Mouse (Mus musculus) CH12.LX (cell line): ENCODE data around the gene Lgals8. TPM values are rescaled to one million over a fixed set of nuclear protein-coding genes. Genes with fewer than 3 reads are reported as not detected.

ENCODE experiments used
- DNase-seq: peaks from one replicate; pipeline ENCODE4 v3.0.0-alpha.2; 2013; ENCODE audit errors: extremely low read depth
- H3K27ac ChIP-seq: 2 replicates; pipeline ENCODE4 v1.5.1; 2012; ENCODE audit warnings: low read depth, mild to moderate bottlenecking, control low read depth, moderate library complexity; ENCODE audit not compliant: insufficient read depth
- H3K27me3 ChIP-seq: replicated peaks from 2 replicates; pipeline ENCODE3; 2012; ENCODE audit warnings: inconsistent platforms
- H3K36me3 ChIP-seq, 2 experiments: replicated peaks in 1 of 2; 2 replicates each; pipeline versions ENCODE3 to v1.6.1; 2012; ENCODE audit warnings: inconsistent platforms in 1 of 2, low read length in 1 of 2, mild to moderate bottlenecking in 1 of 2, mixed read lengths in 1 of 2, moderate library complexity in 1 of 2; ENCODE audit not compliant: control insufficient read depth in 1 of 2, insufficient read depth in 1 of 2
- H3K4me1 ChIP-seq, 2 experiments: 2 replicates each; pipeline ENCODE4 v1.6.1; 2012; ENCODE audit warnings: inconsistent platforms in 1 of 2, moderate library complexity in 1 of 2; ENCODE audit not compliant: insufficient read depth in 2 of 2, control insufficient read depth in 1 of 2
- H3K4me2 ChIP-seq: 2 replicates; pipeline ENCODE4 v1.6.1; 2012; ENCODE audit warnings: low read depth, mild to moderate bottlenecking, control low read depth; ENCODE audit not compliant: poor library complexity, insufficient read depth, severe bottlenecking
- H3K4me3 ChIP-seq, 3 experiments: fragments of 150-350 bp in 1 of 3; sonication (generic) in 1 of 3; replicated peaks in 1 of 3; 2 replicates each; pipeline versions ENCODE3 to v1.5.1; 2011 to 2012; ENCODE audit warnings: low read depth in 2 of 3, low read length in 2 of 3, mild to moderate bottlenecking in 2 of 3, moderate library complexity in 2 of 3, control low read depth in 1 of 3, improper control_type of control experiment in 1 of 3, inconsistent platforms in 1 of 3, mixed read lengths in 1 of 3; ENCODE audit not compliant: poor library complexity in 1 of 3
- H3K79me2 ChIP-seq: replicated peaks from 2 replicates; pipeline ENCODE4 v1.6.1; 2012; ENCODE audit warnings: mild to moderate bottlenecking, moderate library complexity; ENCODE audit not compliant: control insufficient read depth, poor library complexity, insufficient read depth, severe bottlenecking; ENCODE audit errors: extremely low read depth
- H3K9ac ChIP-seq: 2 replicates; pipeline ENCODE4 v1.6.1; 2012; ENCODE audit warnings: low read depth, mild to moderate bottlenecking, control low read depth, moderate library complexity; ENCODE audit not compliant: insufficient read depth
- H3K9me3 ChIP-seq: replicated peaks from 2 replicates; pipeline ENCODE3; 2012; ENCODE audit warnings: low read length, inconsistent platforms, mixed read lengths
- BHLHE40 ChIP-seq: IDR thresholded peaks from 2 replicates; pipeline ENCODE4 v1.6.1; 2011; ENCODE audit warnings: mild to moderate bottlenecking, low read depth, low read length, improper control_type of control experiment
- CHD1 ChIP-seq: IDR thresholded peaks from 2 replicates; pipeline ENCODE4 v1.6.1; 2012; ENCODE audit warnings: low read depth, low read length, improper control_type of control experiment, inconsistent platforms
- CHD2 ChIP-seq: IDR thresholded peaks from 2 replicates; pipeline ENCODE4 v1.6.1; 2011; ENCODE audit warnings: low read length, improper control_type of control experiment
- E2F4 ChIP-seq: IDR thresholded peaks from 2 replicates; pipeline ENCODE4 v1.6.1; 2011; ENCODE audit warnings: low read depth, low read length, improper control_type of control experiment; ENCODE audit not compliant: insufficient replicate concordance
- ELF1 ChIP-seq: IDR thresholded peaks from 2 replicates; pipeline ENCODE4 v1.6.1; 2014; ENCODE audit warnings: low read depth, mild to moderate bottlenecking, inconsistent platforms, low read length, improper control_type of control experiment
- ETS1 ChIP-seq: conservative IDR thresholded peaks from 2 replicates; pipeline ENCODE4 v1.6.1; 2012; ENCODE audit warnings: low read depth, mild to moderate bottlenecking, inconsistent platforms, low read length, improper control_type of control experiment, moderate library complexity
- HCFC1 ChIP-seq: IDR thresholded peaks from 2 replicates; pipeline ENCODE4 v1.6.1; 2012; ENCODE audit warnings: low read depth, mild to moderate bottlenecking, inconsistent platforms, low read length, improper control_type of control experiment
- IRF4 ChIP-seq: IDR thresholded peaks from 2 replicates; pipeline ENCODE4 v1.6.1; 2014; ENCODE audit warnings: low read depth, mild to moderate bottlenecking, inconsistent platforms, low read length, improper control_type of control experiment
- KAT2A ChIP-seq: IDR thresholded peaks from 2 replicates; pipeline ENCODE4 v1.6.1; 2012; ENCODE audit warnings: low read length, improper control_type of control experiment, inconsistent platforms; ENCODE audit not compliant: insufficient replicate concordance
- MAFK ChIP-seq: IDR thresholded peaks from 2 replicates; pipeline ENCODE4 v1.6.1; 2011; ENCODE audit warnings: low read length, improper control_type of control experiment; ENCODE audit not compliant: insufficient replicate concordance
- MAX ChIP-seq: IDR thresholded peaks from 2 replicates; pipeline ENCODE4 v1.6.1; 2011; ENCODE audit warnings: low read length, improper control_type of control experiment
- NRF1 ChIP-seq: IDR thresholded peaks from 2 replicates; pipeline ENCODE4 v1.6.1; 2014; ENCODE audit warnings: low read depth, mild to moderate bottlenecking, inconsistent platforms, low read length, improper control_type of control experiment, moderate library complexity
- PAX5 ChIP-seq: IDR thresholded peaks from 2 replicates; pipeline ENCODE4 v1.6.1; 2012; ENCODE audit warnings: low read length, inconsistent platforms, mixed read lengths
- RCOR1 ChIP-seq: conservative IDR thresholded peaks from 2 replicates; pipeline ENCODE4 v1.6.1; 2012; ENCODE audit warnings: low read depth, mild to moderate bottlenecking, inconsistent platforms, low read length, improper control_type of control experiment
- SMC3 ChIP-seq: IDR thresholded peaks from 2 replicates; pipeline ENCODE4 v1.6.1; 2011; ENCODE audit warnings: low read depth, low read length, improper control_type of control experiment
- TBP ChIP-seq: conservative IDR thresholded peaks from 2 replicates; pipeline ENCODE4 v1.6.1; 2011; ENCODE audit warnings: low read depth, low read length, improper control_type of control experiment
- ZKSCAN1 ChIP-seq: IDR thresholded peaks from 2 replicates; pipeline ENCODE4 v1.6.1; 2012; ENCODE audit warnings: low read depth, inconsistent platforms, low read length, improper control_type of control experiment, borderline replicate concordance
- ZMIZ1 ChIP-seq: IDR thresholded peaks from 2 replicates; pipeline ENCODE4 v1.6.1; 2012; ENCODE audit warnings: low read depth, mild to moderate bottlenecking, inconsistent platforms, low read length, improper control_type of control experiment
- ZNF384 ChIP-seq: IDR thresholded peaks from 2 replicates; pipeline ENCODE4 v1.6.1; 2012; ENCODE audit warnings: low read depth, low read length, improper control_type of control experiment, inconsistent platforms
- dilution Hi-C: fragments of 300-500 bp; cut with MboI; formaldehyde crosslinking; loops from 2 replicates; pipeline ENCODE4 v1.14.3; 2020; ENCODE audit warnings: low sequenced_read_pairs; ENCODE audit not compliant: extremely low pct_unique_long_range_greater_than_20kb, extremely low pct_ligation_motif_present
- in situ Hi-C: fragments of 300-500 bp; cut with MboI; formaldehyde crosslinking; loops from 3 replicates; pipeline ENCODE4 v1.14.3; 2019; ENCODE audit warnings: low sequenced_read_pairs, low pct_ligation_motif_present, low pct_unique_long_range_greater_than_20kb, mixed read lengths
- polyA plus RNA-seq: library from polyadenylated mRNA; unstranded; fragments of >175 nt; gene quantifications from 2 replicates; pipeline ENCODE4 v1.2.1, GENCODE M21; 2012; ENCODE audit warnings: low read depth; ENCODE audit not compliant: insufficient read length
- total RNA-seq, 2 experiments: library from RNA; depleted of rRNA; stranded (reverse); fragments of 300-350 nt in 1 of 2; fragments of >200 nt in 1 of 2; gene quantifications; 2 replicates each; pipeline ENCODE4 v1.2.3; 2012 to 2014

Gene Lgals8
- total and polyA plus RNA-seq, 3 experiments, result 15.8 to 23.5 (median 18.4) TPM

GRCm38 (mm10) chr13:12505359-12505758, 40.6 kb upstream of the Lgals8 start:
- H3K4me1 ChIP-seq, result peaks cover 3 to 58% of the 10 kb centered on the region in 2 experiments; a peak in 3 of 4 replicates
- H3K9me3 ChIP-seq, result no peaks in the 10 kb centered on the region
- no peaks in the 10 kb centered on the region for H3K36me3 ChIP-seq
- H3K9ac ChIP-seq, result no peak overlapping the region
- H3K27ac ChIP-seq, result no peak overlapping the region
- H3K4me3 ChIP-seq, result no peak overlapping the region
- H3K4me2 ChIP-seq, result no peak overlapping the region
- no peaks in the 10 kb centered on the region for H3K27me3 ChIP-seq
- in situ Hi-C loops, result no loop called here
- TF ChIP-seq HCFC1 (no peak), MAX (no peak), ELF1 (no peak), MAFK (no peak), NRF1 (no peak), TBP (no peak), ZMIZ1 (no peak), CHD1 (no peak), RCOR1 (no peak), ZNF384 (no peak), SMC3 (no peak)
- no peak for DNase-seq
- dilution Hi-C loops, result no loop called here
- H3K79me2 ChIP-seq, result no peaks in the 10 kb centered on the region

GRCm38 (mm10) chr13:12503238-12503751, 38.6 kb upstream of the Lgals8 start:
- peak; percentile 64 for DNase-seq
- H3K79me2 ChIP-seq, result no peaks in the 10 kb centered on the region
- no peak overlapping the region for H3K9ac ChIP-seq
- TF ChIP-seq MAX (peak; percentile 4; the same call in 1 of the 2 replicates), KAT2A (0 out of 2 replicates have a peak, but pooled peaks have one; percentile 13), ZKSCAN1 (no peak), IRF4 (no peak), RCOR1 (no peak), E2F4 (no peak), PAX5 (no peak), CHD2 (no peak), ETS1 (peak; percentile 77), BHLHE40 (peak; percentile 75), HCFC1 (no peak), NRF1 (no peak)
- TF ChIP-seq, all 38 proteins: peak for 4
- peak overlapping the region; percentile 18; the same call in 1 of the 2 replicates for H3K27ac ChIP-seq
- H3K36me3 ChIP-seq, result no peaks in the 10 kb centered on the region
- dilution Hi-C loops (no loop called here), in situ Hi-C loops (no loop called here)
- no peak overlapping the region for H3K4me3 ChIP-seq
- H3K9me3 ChIP-seq, result no peaks in the 10 kb centered on the region
- no peaks in the 10 kb centered on the region for H3K27me3 ChIP-seq
- no peak overlapping the region for H3K4me2 ChIP-seq
- peaks cover 0 to 49% of the 10 kb centered on the region in 2 experiments; a peak in 2 of 4 replicates for H3K4me1 ChIP-seq
